Mouse (Mus musculus) bone marrow macrophage, adult 2 months (primary cell): ENCODE data around the gene Slc27a2.

Experiments
- CTCF ChIP-seq: IDR thresholded peaks from 2 replicates; pipeline ENCODE4 v1.5.1; 2012; ENCODE audit warnings: low read depth, mild to moderate bottlenecking, low read length, moderate library complexity
- POLR2A ChIP-seq: IDR thresholded peaks from 2 replicates; pipeline ENCODE4 v1.6.1; 2012; ENCODE audit warnings: mild to moderate bottlenecking, low read depth, low read length, borderline replicate concordance

DNA sequence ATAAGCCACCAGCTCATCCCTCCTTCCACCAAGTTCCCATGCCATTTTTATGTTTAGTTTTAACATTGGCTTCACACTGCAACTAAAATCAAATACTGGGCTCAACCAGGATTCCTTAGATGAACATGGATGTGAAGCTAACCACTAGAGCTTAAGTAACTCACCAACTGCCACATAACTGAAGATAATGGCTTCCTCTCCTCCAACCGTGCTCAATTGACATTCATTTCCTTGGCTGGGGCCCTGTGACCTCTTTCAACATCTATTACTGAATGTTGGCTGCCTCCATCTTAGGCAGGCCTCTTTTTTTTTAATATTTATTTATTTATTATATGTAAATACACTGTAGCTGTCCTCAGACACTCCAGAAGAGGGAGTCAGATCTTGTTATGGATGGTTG is 44.0 kb upstream of the Slc27a2 start:
- no peak for TF ChIP-seq CTCF
- no peak for TF ChIP-seq POLR2A
